Mouse (Mus musculus) kidney, embryonic 15.5 days (tissue): ENCODE data around the gene Cfap299. TPM values are rescaled to one million over a fixed set of nuclear protein-coding genes. Genes with fewer than 3 reads are reported as not detected.
A peak's percentile ranks its signal among the peaks of the same experiment; 100 is the strongest.
"Not testable (repeated sequence)": the region's sequence is repeated elsewhere in the genome, so short reads cannot be mapped to it uniquely, and the experiment has no call there.

Source experiments
- ATAC-seq: fragments of 200-750 bp; cut with Nextera tagmentation; replicated peaks from 2 replicates; pipeline ENCODE4 v1.8.0; 2017; ENCODE audit warnings: moderate TSS enrichment; ENCODE audit not compliant: low FRiP score
- H3K27ac ChIP-seq: fragments of 300-500 bp; sonication (generic); 2 replicates; pipeline ENCODE4 v1.5.1; 2015; ENCODE audit warnings: mild to moderate bottlenecking, inconsistent platforms
- H3K27me3 ChIP-seq: fragments of 300-500 bp; sonication (generic); 2 replicates; pipeline ENCODE4 v1.6.1; 2015; ENCODE audit warnings: inconsistent platforms
- H3K36me3 ChIP-seq: fragments of 300-500 bp; sonication (generic); 2 replicates; pipeline ENCODE4 v1.6.1; 2015; ENCODE audit warnings: inconsistent platforms
- H3K4me1 ChIP-seq: fragments of 300-500 bp; sonication (generic); 2 replicates; pipeline ENCODE4 v1.6.1; 2015; ENCODE audit warnings: inconsistent platforms
- H3K4me2 ChIP-seq: fragments of 300-500 bp; sonication (generic); 2 replicates; pipeline ENCODE4 v1.6.1; 2015; ENCODE audit warnings: moderate library complexity, mild to moderate bottlenecking, inconsistent platforms
- H3K4me3 ChIP-seq: fragments of 300-500 bp; sonication (generic); replicated peaks from 2 replicates; pipeline ENCODE4 v1.5.1; 2015; ENCODE audit warnings: mild to moderate bottlenecking, inconsistent platforms
- H3K9ac ChIP-seq: fragments of 300-500 bp; sonication (generic); 2 replicates; pipeline ENCODE4 v1.6.1; 2015; ENCODE audit warnings: mild to moderate bottlenecking, inconsistent platforms
- H3K9me3 ChIP-seq: fragments of 300-500 bp; sonication (generic); replicated peaks from 2 replicates; pipeline ENCODE4 v1.6.1; 2016; ENCODE audit warnings: inconsistent platforms
- WGBS: fragments of 180-500 bp; shearing (Covaris S2); methylation state at CpG from one replicate; pipeline ENCODE4 v1.1.7; 2015; ENCODE audit warnings: mixed read lengths; 5-methylcytosine and 5-hydroxymethylcytosine counted together
- polyA plus RNA-seq: library from polyadenylated mRNA; unstranded; fragments of >200 nt; fragmentation: Nextera tagmentation; extraction: Ambion mirVana; gene quantifications from 2 replicates; pipeline ENCODE4 v1.2.1, GENCODE M21; 2015

Cfap299 gene
- polyA plus RNA-seq, 1 experiment from 2014 or later: 0.61 TPM

GRCm38 (mm10) chr5:98576538-98576937 lies 247.4 kb downstream of the Cfap299 start:
- H3K9me3 ChIP-seq, H3K36me3 ChIP-seq, H3K4me3 ChIP-seq, ATAC-seq, H3K27ac ChIP-seq, H3K27me3 ChIP-seq, H3K4me1 ChIP-seq, H3K4me2 ChIP-seq, H3K9ac ChIP-seq: not testable (repeated sequence)
- 83% methylated on average over 6 of the region's 6 CpGs for WGBS

- H3K4me1 ChIP-seq: peaks cover 6% of the 10 kb centered on the region; the same call in 1 of the 2 replicates
- H3K27me3 ChIP-seq: no peaks in the 10 kb centered on the region
- no peak overlapping the region for H3K27ac ChIP-seq
- no peak overlapping the region for H3K9ac ChIP-seq
- 80% methylated on average over 2 of the region's 2 CpGs for WGBS
- no peak overlapping the region for H3K4me3 ChIP-seq
- H3K4me2 ChIP-seq: no peak overlapping the region
- H3K36me3 ChIP-seq: no peaks in the 10 kb centered on the region
- H3K9me3 ChIP-seq: no peaks in the 10 kb centered on the region
- ATAC-seq: no peak
Measured at GRCm38 (mm10) chr5:98578398-98578797, 249.3 kb downstream of the Cfap299 start.

- Histone ChIP-seq H3K4me2 (no peak overlapping the region), H3K36me3 (no peaks in the 10 kb centered on the region), H3K27me3 (no peaks in the 10 kb centered on the region; the same call in 1 of the 2 replicates), H3K4me1 (no peaks in the 10 kb centered on the region), H3K27ac (no peak overlapping the region), H3K9me3 (no peaks in the 10 kb centered on the region), H3K9ac (no peak overlapping the region), H3K4me3 (no peak overlapping the region)
- no peak for ATAC-seq
- 62% methylated on average over 5 of the region's 5 CpGs for WGBS
Measured at GRCm38 (mm10) chr5:98580811-98581210, 251.7 kb downstream of the Cfap299 start.

- 83% methylated on average over 3 of the region's 3 CpGs for WGBS
- Histone ChIP-seq H3K27me3 (no peaks in the 10 kb centered on the region; the same call in 1 of the 2 replicates), H3K9ac (no peak overlapping the region), H3K4me2 (no peak overlapping the region), H3K9me3 (no peaks in the 10 kb centered on the region), H3K36me3 (no peaks in the 10 kb centered on the region), H3K4me1 (no peaks in the 10 kb centered on the region), H3K4me3 (no peak overlapping the region), H3K27ac (no peak overlapping the region)
- ATAC-seq: no peak
Measured at GRCm38 (mm10) chr5:98582051-98582450, 252.9 kb downstream of the Cfap299 start.

- Histone ChIP-seq H3K4me1 (no peaks in the 10 kb centered on the region), H3K36me3 (no peaks in the 10 kb centered on the region), H3K27me3 (no peaks in the 10 kb centered on the region; the same call in 1 of the 2 replicates), H3K27ac (no peak overlapping the region), H3K4me2 (no peak overlapping the region), H3K9me3 (no peaks in the 10 kb centered on the region), H3K4me3 (no peak overlapping the region), H3K9ac (no peak overlapping the region)
- no peak for ATAC-seq
Measured at GRCm38 (mm10) chr5:98585915-98586314, 256.8 kb downstream of the Cfap299 start.

- Histone ChIP-seq H3K4me2 (no peak overlapping the region), H3K9ac (no peak overlapping the region), H3K4me3 (no peak overlapping the region), H3K36me3 (no peaks in the 10 kb centered on the region), H3K27me3 (no peaks in the 10 kb centered on the region), H3K27ac (no peak overlapping the region), H3K4me1 (0 out of 2 replicates have a peak, but pooled peaks cover 4% of the 10 kb centered on the region), H3K9me3 (no peaks in the 10 kb centered on the region)
- ATAC-seq: no peak
- 93% methylated on average over 5 of the region's 5 CpGs for WGBS
Measured at GRCm38 (mm10) chr5:98613511-98613910, 284.4 kb downstream of the Cfap299 start.

- Histone ChIP-seq H3K27ac (no peak overlapping the region), H3K4me1 (0 out of 2 replicates have a peak, but pooled peaks cover 4% of the 10 kb centered on the region), H3K36me3 (no peaks in the 10 kb centered on the region), H3K4me3 (no peak overlapping the region), H3K9me3 (no peaks in the 10 kb centered on the region), H3K4me2 (no peak overlapping the region), H3K9ac (no peak overlapping the region), H3K27me3 (no peaks in the 10 kb centered on the region)
- ATAC-seq: no peak
- WGBS: 58% methylated on average over 3 of the region's 3 CpGs
Measured at GRCm38 (mm10) chr5:98616902-98617301, 287.8 kb downstream of the Cfap299 start.

GRCm38 (mm10) chr5:98617416-98617815 lies 288.3 kb downstream of the Cfap299 start:
- H3K9ac ChIP-seq: no peak overlapping the region
- H3K4me3 ChIP-seq: no peak overlapping the region
- 0 out of 2 replicates have a peak overlapping the region, but pooled peaks have one; percentile 2 for H3K27ac ChIP-seq
- H3K36me3 ChIP-seq: no peaks in the 10 kb centered on the region
- H3K4me2 ChIP-seq: no peak overlapping the region
- 53% methylated on average over 4 of the region's 4 CpGs for whole genome bisulfite sequencing
- no peaks in the 10 kb centered on the region for H3K9me3 ChIP-seq
- no peak for ATAC-seq
- 0 out of 2 replicates have a peak, but pooled peaks cover 4% of the 10 kb centered on the region for H3K4me1 ChIP-seq
- no peaks in the 10 kb centered on the region for H3K27me3 ChIP-seq

GRCm38 (mm10) chr5:98650345-98650744 lies 321.2 kb downstream of the Cfap299 start:
- no peak overlapping the region for H3K4me3 ChIP-seq
- ATAC-seq: no peak
- no peak overlapping the region for H3K9ac ChIP-seq
- 0 out of 2 replicates have a peak, but pooled peaks cover 5% of the 10 kb centered on the region for H3K4me1 ChIP-seq
- H3K9me3 ChIP-seq: no peaks in the 10 kb centered on the region
- H3K4me2 ChIP-seq: no peak overlapping the region
- no peaks in the 10 kb centered on the region for H3K27me3 ChIP-seq
- H3K27ac ChIP-seq: no peak overlapping the region
- H3K36me3 ChIP-seq: no peaks in the 10 kb centered on the region

GRCm38 (mm10) chr5:98651049-98651448 lies 321.9 kb downstream of the Cfap299 start:
- H3K4me2 ChIP-seq: no peak overlapping the region
- no peak overlapping the region for H3K9ac ChIP-seq
- H3K4me3 ChIP-seq: no peak overlapping the region
- H3K4me1 ChIP-seq: 0 out of 2 replicates have a peak, but pooled peaks cover 5% of the 10 kb centered on the region
- no peaks in the 10 kb centered on the region for H3K9me3 ChIP-seq
- H3K27ac ChIP-seq: no peak overlapping the region
- H3K36me3 ChIP-seq: no peaks in the 10 kb centered on the region
- no peak for ATAC-seq
- H3K27me3 ChIP-seq: no peaks in the 10 kb centered on the region
- WGBS: 51% methylated on average over 5 of the region's 5 CpGs

- H3K4me2 ChIP-seq: no peak overlapping the region
- 91% methylated on average over 5 of the region's 5 CpGs for WGBS
- H3K27ac ChIP-seq: no peak overlapping the region
- no peak overlapping the region for H3K9ac ChIP-seq
- H3K4me3 ChIP-seq: no peak overlapping the region
- H3K9me3 ChIP-seq: no peaks in the 10 kb centered on the region
- H3K36me3 ChIP-seq: no peaks in the 10 kb centered on the region
- ATAC-seq: no peak
- no peaks in the 10 kb centered on the region for H3K27me3 ChIP-seq
- no peaks in the 10 kb centered on the region for H3K4me1 ChIP-seq
Measured at GRCm38 (mm10) chr5:98688254-98688653, 359.1 kb downstream of the Cfap299 start.

GRCm38 (mm10) chr5:98692070-98692469 lies 363.0 kb downstream of the Cfap299 start:
- Histone ChIP-seq H3K27ac (no peak overlapping the region), H3K36me3 (no peaks in the 10 kb centered on the region), H3K4me1 (no peaks in the 10 kb centered on the region), H3K9ac (no peak overlapping the region), H3K4me3 (no peak overlapping the region), H3K27me3 (no peaks in the 10 kb centered on the region), H3K9me3 (no peaks in the 10 kb centered on the region), H3K4me2 (no peak overlapping the region)
- WGBS: 75% methylated on average over 5 of the region's 5 CpGs
- ATAC-seq: no peak

- H3K9ac ChIP-seq: no peak overlapping the region
- H3K4me3 ChIP-seq: no peak overlapping the region
- H3K36me3 ChIP-seq: no peaks in the 10 kb centered on the region
- H3K4me2 ChIP-seq: no peak overlapping the region
- peak overlapping the region; percentile 41; the same call in 1 of the 2 replicates for H3K27ac ChIP-seq
- no peaks in the 10 kb centered on the region for H3K27me3 ChIP-seq
- H3K9me3 ChIP-seq: no peaks in the 10 kb centered on the region
- H3K4me1 ChIP-seq: 0 out of 2 replicates have a peak, but pooled peaks cover 2% of the 10 kb centered on the region
- ATAC-seq: no peak
- WGBS: 50% methylated on average over 8 of the region's 8 CpGs
Measured at GRCm38 (mm10) chr5:98696336-98696735, 367.2 kb downstream of the Cfap299 start.
